In the genomic region with DNA sequence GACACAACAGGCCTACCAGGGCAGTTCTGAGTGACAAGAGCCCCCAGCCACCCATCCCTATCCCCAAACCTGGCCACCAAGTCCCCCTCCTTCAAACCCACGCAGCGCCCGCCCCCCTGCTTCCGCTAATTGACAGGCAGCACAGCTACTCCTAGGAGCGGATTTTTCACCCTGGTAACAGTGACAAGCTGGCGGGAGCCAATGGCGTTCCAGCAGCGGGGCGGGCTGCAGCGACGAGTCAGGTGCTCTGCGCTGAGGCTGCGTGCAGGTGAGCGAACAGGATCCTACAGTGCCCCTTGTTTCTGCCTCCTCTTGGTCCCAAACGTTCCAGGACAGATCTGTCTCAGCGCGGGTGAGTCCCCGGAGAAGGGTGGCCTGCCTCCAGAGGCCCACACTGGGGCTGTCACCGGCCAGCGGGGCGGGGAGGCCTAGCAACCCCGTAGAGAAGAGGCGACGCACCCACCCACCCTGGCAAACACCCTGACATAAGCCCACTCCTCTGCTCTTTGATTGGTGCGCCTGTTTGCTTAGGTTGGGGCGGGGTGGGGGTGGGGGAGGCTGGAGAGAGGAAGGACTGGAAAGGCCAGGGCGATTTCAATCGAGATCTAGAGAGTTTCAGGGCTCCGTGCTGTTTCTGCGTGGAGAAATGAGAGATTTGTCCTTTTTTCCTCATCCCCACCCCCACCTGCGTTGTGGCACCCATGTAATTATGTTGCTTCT, we compare ENCODE assay signal across 8 mouse cellular contexts. TPM values are rescaled to one million over a fixed set of nuclear protein-coding genes. Genes with fewer than 3 reads are reported as not detected.
DNase-seq lines count a peak whose midpoint lies in the region; ATAC-seq and TF ChIP-seq lines count a peak whose summit lies in the region.

Gene Enpp5, plus strand, starts transcription at position 183 of the 720 bp plus-strand sequence.

- H3K4me1 ChIP-seq in forebrain, embryonic 12.5 days, result 0 out of 2 replicates have a peak, but pooled peaks cover 4% of the 10 kb centered on the region
- peaks cover 7% of the 10 kb centered on the region for H3K4me1 ChIP-seq in heart, embryonic 16.5 days (ENCODE audit: control insufficient read depth, insufficient read depth, low read length)
- H3K4me1 ChIP-seq in liver, embryonic 14.5 days (replicated peaks; ENCODE audit: control insufficient read depth in 2 of 2, insufficient read depth in 2 of 2, low read length in 1 of 2), result 0 out of 4 replicates have a peak, but pooled peaks cover 0 to 4% of the 10 kb centered on the region in 2 experiments
- H3K4me1 ChIP-seq in neural tube, embryonic 12.5 days, result no peaks in the 10 kb centered on the region
- no peaks in the 10 kb centered on the region for H3K4me1 ChIP-seq in stomach, postnatal 0 days (replicated peaks; ENCODE audit: control insufficient read depth, insufficient read depth)

- peak within 1 kb of the TSS; percentile 66 for H3K4me3 ChIP-seq in forebrain, embryonic 12.5 days (replicated peaks)
- peak within 1 kb of the TSS; percentile 65 for H3K4me3 ChIP-seq in heart, embryonic 16.5 days (ENCODE audit: low read length)
- H3K4me3 ChIP-seq in liver, embryonic 14.5 days (ENCODE audit: insufficient read depth in 1 of 2, low read depth in 2 of 2, low read length in 2 of 2), result peak within 1 kb of the TSS; percentile 55 to 75
- H3K4me3 ChIP-seq in neural tube, embryonic 12.5 days, result peak within 1 kb of the TSS; percentile 64
- peak within 1 kb of the TSS; percentile 59 for H3K4me3 ChIP-seq in stomach, postnatal 0 days (ENCODE audit: low read depth, low read length)

- peak; percentile 57 to 75 for DNase-seq in CD8-positive naive resting alpha-beta T cell, adult 2 months (ENCODE audit: low read depth in 2 of 2, low spot score in 2 of 2)
- DNase-seq in c-Kit-positive CD71-positive TER-119-positive erythroid progenitor cells, embryonic 14.5 days (ENCODE audit: low spot score), result peak; percentile 60
- peak; percentile 92 to 94 for DNase-seq in kidney, postnatal 36 days
- DNase-seq in liver, embryonic 14.5 days (ENCODE audit: low read depth in 3 of 3, low spot score in 3 of 3), result peak; percentile 30 to 43 (median 43)
- peak; percentile 93 for DNase-seq in stomach, postnatal 0 days (ENCODE audit: low spot score)

- no peaks in the 10 kb centered on the region for H3K9me3 ChIP-seq in forebrain, embryonic 12.5 days
- H3K9me3 ChIP-seq in heart, embryonic 16.5 days (replicated peaks; ENCODE audit: control insufficient read depth, low read length), result no peaks in the 10 kb centered on the region
- no peaks in the 10 kb centered on the region for H3K9me3 ChIP-seq in liver, embryonic 14.5 days (ENCODE audit: control insufficient read depth, low read length)
- H3K9me3 ChIP-seq in neural tube, embryonic 12.5 days, result no peaks in the 10 kb centered on the region
- no peaks in the 10 kb centered on the region for H3K9me3 ChIP-seq in stomach, postnatal 0 days (ENCODE audit: control insufficient read depth, low read length)

- no peak for TF ChIP-seq EP300 in liver, embryonic 14.5 days (IDR thresholded peaks at IDR 0.05; ENCODE audit: low read depth)
- no peak for TF ChIP-seq EP300 in stomach, postnatal 0 days (optimal IDR thresholded peaks at IDR 0.05)

- peak within 1 kb of the TSS; percentile 68 for H3K27ac ChIP-seq in forebrain, embryonic 12.5 days
- no peak within 1 kb of the TSS for H3K27ac ChIP-seq in heart, embryonic 16.5 days (ENCODE audit: low read length)
- no peak within 1 kb of the TSS for H3K27ac ChIP-seq in liver, embryonic 14.5 days
- H3K27ac ChIP-seq in neural tube, embryonic 12.5 days, result peak within 1 kb of the TSS; percentile 29; the same call in 1 of the 2 replicates
- H3K27ac ChIP-seq in stomach, postnatal 0 days (replicated peaks), result peak within 1 kb of the TSS; percentile 84

- under 1% methylated on average over 31 of the region's 31 CpGs for WGBS in forebrain, embryonic 12.5 days
- under 1% methylated on average over 31 of the region's 31 CpGs for WGBS in heart, embryonic 16.5 days
- WGBS in liver, embryonic 14.5 days (ENCODE audit: insufficient replicate concordance), result 1% methylated on average over 31 of the region's 31 CpGs
- 1% methylated on average over 31 of the region's 31 CpGs for WGBS in neural tube, embryonic 12.5 days
- WGBS in stomach, postnatal 0 days, result under 1% methylated on average over 31 of the region's 31 CpGs

- 0 out of 2 replicates have a peak, but pooled peaks cover 5% of the 10 kb centered on the region for H3K27me3 ChIP-seq in forebrain, embryonic 12.5 days
- no peaks in the 10 kb centered on the region for H3K27me3 ChIP-seq in heart, embryonic 16.5 days (ENCODE audit: control insufficient read depth, insufficient read depth, low read length)
- no peaks in the 10 kb centered on the region for H3K27me3 ChIP-seq in liver, embryonic 14.5 days (ENCODE audit: control insufficient read depth, insufficient read depth, low read length)
- H3K27me3 ChIP-seq in neural tube, embryonic 12.5 days (replicated peaks), result no peaks in the 10 kb centered on the region
- no peaks in the 10 kb centered on the region for H3K27me3 ChIP-seq in stomach, postnatal 0 days (ENCODE audit: control insufficient read depth, insufficient read depth, low read length)

- H3K9ac ChIP-seq in forebrain, embryonic 12.5 days, result peak within 1 kb of the TSS; percentile 70
- H3K9ac ChIP-seq in heart, embryonic 16.5 days (ENCODE audit: low read length), result peak within 1 kb of the TSS; percentile 83
- peak within 1 kb of the TSS; percentile 54 for H3K9ac ChIP-seq in liver, embryonic 14.5 days (replicated peaks)
- H3K9ac ChIP-seq in neural tube, embryonic 12.5 days, result peak within 1 kb of the TSS; percentile 75
- peak within 1 kb of the TSS; percentile 65 for H3K9ac ChIP-seq in stomach, postnatal 0 days (ENCODE audit: low read length)

- TF ChIP-seq CTCF in liver, embryonic 14.5 days (IDR thresholded peaks at IDR 0.05; ENCODE audit: low read depth), result no peak
- TF ChIP-seq CTCF in stomach, postnatal 0 days (IDR thresholded peaks at IDR 0.05; ENCODE audit: low read depth), result no peak; the same call in 1 of the 2 replicates

- peak within 1 kb of the TSS; percentile 82 for H3K4me2 ChIP-seq in forebrain, embryonic 12.5 days
- H3K4me2 ChIP-seq in heart, embryonic 16.5 days (ENCODE audit: low read depth, low read length), result peak within 1 kb of the TSS; percentile 97
- H3K4me2 ChIP-seq in liver, embryonic 14.5 days (ENCODE audit: low read depth), result peak within 1 kb of the TSS; percentile 69
- H3K4me2 ChIP-seq in neural tube, embryonic 12.5 days (replicated peaks), result peak within 1 kb of the TSS; percentile 86
- peak within 1 kb of the TSS; percentile 93 for H3K4me2 ChIP-seq in stomach, postnatal 0 days (replicated peaks; ENCODE audit: low read depth)

- no peaks in the 10 kb centered on the region; the same call in none of the 2 replicates for H3K36me3 ChIP-seq in forebrain, embryonic 12.5 days (replicated peaks)
- H3K36me3 ChIP-seq in heart, embryonic 16.5 days (ENCODE audit: control insufficient read depth, insufficient read depth), result peaks cover 8% of the 10 kb centered on the region; the same call in 1 of the 2 replicates
- H3K36me3 ChIP-seq in liver, embryonic 14.5 days (replicated peaks; ENCODE audit: control insufficient read depth, insufficient read depth, low read depth), result no peaks in the 10 kb centered on the region
- peaks cover 10% of the 10 kb centered on the region; the same call in 1 of the 2 replicates for H3K36me3 ChIP-seq in neural tube, embryonic 12.5 days
- H3K36me3 ChIP-seq in stomach, postnatal 0 days (ENCODE audit: control insufficient read depth, insufficient read depth, low read length), result no peaks in the 10 kb centered on the region

- peak; percentile 97 for ATAC-seq in forebrain, embryonic 12.5 days (ENCODE audit: low FRiP score)
- peak; percentile 90 for ATAC-seq in heart, embryonic 16.5 days (replicated peaks; ENCODE audit: extremely low read depth, insufficient read depth, low FRiP score)
- ATAC-seq in liver, embryonic 14.5 days (ENCODE audit: insufficient read depth), result peak; percentile 83
- ATAC-seq in neural tube, embryonic 12.5 days (ENCODE audit: low FRiP score, low read depth), result peak; percentile 97
- peak; percentile 98 for ATAC-seq in stomach, postnatal 0 days (ENCODE audit: low FRiP score, low TSS enrichment)

RNA-seq across cellular contexts. Expression of gene Enpp5, which starts in this region (rescaled TPM):
- polyA plus RNA-seq in forebrain, embryonic 12.5 days (2016; fragmentation: Nextera tagmentation; extraction: Ambion mirVana), result 25.5 and 25.9 TPM in 2 replicates
- 20.7 and 24.3 TPM in 2 replicates for polyA plus RNA-seq in heart, embryonic 16.5 days (2015; fragmentation: Nextera tagmentation; extraction: Ambion mirVana)
- polyA plus RNA-seq in liver, embryonic 14.5 days (2012; rRNA removed), result 3.5 and 4.1 TPM in 2 replicates
- polyA plus RNA-seq in liver, embryonic 14.5 days (2014; fragmentation: Nextera tagmentation; extraction: Ambion mirVana), result 3.3 and 3.8 TPM in 2 replicates
- 31.5 and 34.3 TPM in 2 replicates for polyA plus RNA-seq in neural tube, embryonic 12.5 days (2016; fragmentation: Nextera tagmentation; extraction: Ambion mirVana)
- polyA plus RNA-seq in stomach, postnatal 0 days (2015; fragmentation: Nextera tagmentation; extraction: Ambion mirVana), result 18.7 and 21.3 TPM in 2 replicates

Comparison
In these comparisons a context has a peak if more than half of its experiments do, and no peak if none do; other contexts are left out.
1. DNase-seq: peak in every context shown above with its lines; median percentile 93 in kidney, postnatal 36 days; 93 in stomach, postnatal 0 days; 66 in CD8-positive naive resting alpha-beta T cell, adult 2 months; 60 in c-Kit-positive CD71-positive TER-119-positive erythroid progenitor cells, embryonic 14.5 days; 43 in liver, embryonic 14.5 days.
2. H3K27ac ChIP-seq: peak in forebrain, embryonic 12.5 days (single experiment), neural tube, embryonic 12.5 days (single experiment) and stomach, postnatal 0 days (single experiment); none in heart, embryonic 16.5 days (single experiment) and liver, embryonic 14.5 days (single experiment).
3. Peak in every context shown above with its lines, with median percentiles within 50 percentile points of each other: ATAC-seq, H3K4me2 ChIP-seq, H3K4me3 ChIP-seq and H3K9ac ChIP-seq.